Mouse (Mus musculus) CH12.LX (cell line): ENCODE results near the gene Ccnl2. TPM values are rescaled to one million over a fixed set of nuclear protein-coding genes. Genes with fewer than 3 reads are reported as not detected.

Source experiments
- DNase-seq: peaks from one replicate; pipeline ENCODE4 v3.0.0-alpha.2; 2013; ENCODE audit errors: extremely low read depth
- H3K27ac ChIP-seq: 2 replicates; pipeline ENCODE4 v1.5.1; 2012; ENCODE audit warnings: low read depth, mild to moderate bottlenecking, control low read depth, moderate library complexity; ENCODE audit not compliant: insufficient read depth
- H3K27me3 ChIP-seq: replicated peaks from 2 replicates; pipeline ENCODE3; 2012; ENCODE audit warnings: inconsistent platforms
- H3K36me3 ChIP-seq, 2 experiments: replicated peaks in 1 of 2; 2 replicates each; pipeline versions ENCODE3 to v1.6.1; 2012; ENCODE audit warnings: inconsistent platforms in 1 of 2, low read length in 1 of 2, mild to moderate bottlenecking in 1 of 2, mixed read lengths in 1 of 2, moderate library complexity in 1 of 2; ENCODE audit not compliant: control insufficient read depth in 1 of 2, insufficient read depth in 1 of 2
- H3K4me1 ChIP-seq, 2 experiments: 2 replicates each; pipeline ENCODE4 v1.6.1; 2012; ENCODE audit warnings: inconsistent platforms in 1 of 2, moderate library complexity in 1 of 2; ENCODE audit not compliant: insufficient read depth in 2 of 2, control insufficient read depth in 1 of 2
- H3K4me2 ChIP-seq: 2 replicates; pipeline ENCODE4 v1.6.1; 2012; ENCODE audit warnings: low read depth, mild to moderate bottlenecking, control low read depth; ENCODE audit not compliant: poor library complexity, insufficient read depth, severe bottlenecking
- H3K4me3 ChIP-seq, 3 experiments: fragments of 150-350 bp in 1 of 3; sonication (generic) in 1 of 3; replicated peaks in 1 of 3; 2 replicates each; pipeline versions ENCODE3 to v1.5.1; 2011 to 2012; ENCODE audit warnings: low read depth in 2 of 3, low read length in 2 of 3, mild to moderate bottlenecking in 2 of 3, moderate library complexity in 2 of 3, control low read depth in 1 of 3, improper control_type of control experiment in 1 of 3, inconsistent platforms in 1 of 3, mixed read lengths in 1 of 3; ENCODE audit not compliant: poor library complexity in 1 of 3
- H3K79me2 ChIP-seq: replicated peaks from 2 replicates; pipeline ENCODE4 v1.6.1; 2012; ENCODE audit warnings: mild to moderate bottlenecking, moderate library complexity; ENCODE audit not compliant: control insufficient read depth, poor library complexity, insufficient read depth, severe bottlenecking; ENCODE audit errors: extremely low read depth
- H3K9ac ChIP-seq: 2 replicates; pipeline ENCODE4 v1.6.1; 2012; ENCODE audit warnings: low read depth, mild to moderate bottlenecking, control low read depth, moderate library complexity; ENCODE audit not compliant: insufficient read depth
- H3K9me3 ChIP-seq: replicated peaks from 2 replicates; pipeline ENCODE3; 2012; ENCODE audit warnings: low read length, inconsistent platforms, mixed read lengths
- BHLHE40 ChIP-seq: IDR thresholded peaks from 2 replicates; pipeline ENCODE4 v1.6.1; 2011; ENCODE audit warnings: mild to moderate bottlenecking, low read depth, low read length, improper control_type of control experiment
- CHD1 ChIP-seq: IDR thresholded peaks from 2 replicates; pipeline ENCODE4 v1.6.1; 2012; ENCODE audit warnings: low read depth, low read length, improper control_type of control experiment, inconsistent platforms
- CHD2 ChIP-seq: IDR thresholded peaks from 2 replicates; pipeline ENCODE4 v1.6.1; 2011; ENCODE audit warnings: low read length, improper control_type of control experiment
- CTCF ChIP-seq, 2 experiments: IDR thresholded peaks in 1 of 2; conservative IDR thresholded peaks in 1 of 2; 2 replicates each; pipeline ENCODE4 v1.5.1; 2011 to 2012; ENCODE audit warnings: low read depth in 2 of 2, low read length in 2 of 2, improper control_type of control experiment in 1 of 2, inconsistent platforms in 1 of 2, mild to moderate bottlenecking in 1 of 2, moderate library complexity in 1 of 2
- E2F4 ChIP-seq: IDR thresholded peaks from 2 replicates; pipeline ENCODE4 v1.6.1; 2011; ENCODE audit warnings: low read depth, low read length, improper control_type of control experiment; ENCODE audit not compliant: insufficient replicate concordance
- ELF1 ChIP-seq: IDR thresholded peaks from 2 replicates; pipeline ENCODE4 v1.6.1; 2014; ENCODE audit warnings: low read depth, mild to moderate bottlenecking, inconsistent platforms, low read length, improper control_type of control experiment
- EP300 ChIP-seq: IDR thresholded peaks from 2 replicates; pipeline ENCODE4 v1.6.1; 2011; ENCODE audit warnings: low read length, improper control_type of control experiment
- ETS1 ChIP-seq: conservative IDR thresholded peaks from 2 replicates; pipeline ENCODE4 v1.6.1; 2012; ENCODE audit warnings: low read depth, mild to moderate bottlenecking, inconsistent platforms, low read length, improper control_type of control experiment, moderate library complexity
- GABPA ChIP-seq: IDR thresholded peaks from 2 replicates; pipeline ENCODE4 v1.6.1; 2012; ENCODE audit warnings: low read depth, low read length, improper control_type of control experiment, inconsistent platforms; ENCODE audit not compliant: insufficient replicate concordance
- HCFC1 ChIP-seq: IDR thresholded peaks from 2 replicates; pipeline ENCODE4 v1.6.1; 2012; ENCODE audit warnings: low read depth, mild to moderate bottlenecking, inconsistent platforms, low read length, improper control_type of control experiment
- IRF4 ChIP-seq: IDR thresholded peaks from 2 replicates; pipeline ENCODE4 v1.6.1; 2014; ENCODE audit warnings: low read depth, mild to moderate bottlenecking, inconsistent platforms, low read length, improper control_type of control experiment
- JUN ChIP-seq: IDR thresholded peaks from 2 replicates; pipeline ENCODE4 v1.6.1; 2011; ENCODE audit warnings: low read depth, mild to moderate bottlenecking, low read length, improper control_type of control experiment, moderate library complexity; ENCODE audit not compliant: insufficient read depth
- MAFK ChIP-seq: IDR thresholded peaks from 2 replicates; pipeline ENCODE4 v1.6.1; 2011; ENCODE audit warnings: low read length, improper control_type of control experiment; ENCODE audit not compliant: insufficient replicate concordance
- MAX ChIP-seq: IDR thresholded peaks from 2 replicates; pipeline ENCODE4 v1.6.1; 2011; ENCODE audit warnings: low read length, improper control_type of control experiment
- MAZ ChIP-seq: IDR thresholded peaks from 2 replicates; pipeline ENCODE4 v1.6.1; 2012; ENCODE audit warnings: low read depth, mild to moderate bottlenecking, inconsistent platforms, low read length, improper control_type of control experiment, moderate library complexity
- MEF2A ChIP-seq: IDR thresholded peaks from 2 replicates; pipeline ENCODE4 v1.6.1; 2014; ENCODE audit warnings: low read depth, mild to moderate bottlenecking, inconsistent platforms, low read length, improper control_type of control experiment, borderline replicate concordance
- MXI1 ChIP-seq: IDR thresholded peaks from 2 replicates; pipeline ENCODE4 v1.6.1; 2011; ENCODE audit warnings: mild to moderate bottlenecking, low read depth, low read length, improper control_type of control experiment
- MYC ChIP-seq: IDR thresholded peaks from 2 replicates; pipeline ENCODE4 v1.6.1; 2011; ENCODE audit warnings: low read depth, mild to moderate bottlenecking, improper control_type of control experiment, low read length
- NELFE ChIP-seq: IDR thresholded peaks from 2 replicates; pipeline ENCODE4 v1.6.1; 2011; ENCODE audit warnings: low read depth, low read length, improper control_type of control experiment
- NRF1 ChIP-seq: IDR thresholded peaks from 2 replicates; pipeline ENCODE4 v1.6.1; 2014; ENCODE audit warnings: low read depth, mild to moderate bottlenecking, inconsistent platforms, low read length, improper control_type of control experiment, moderate library complexity
- PAX5 ChIP-seq: IDR thresholded peaks from 2 replicates; pipeline ENCODE4 v1.6.1; 2012; ENCODE audit warnings: low read length, inconsistent platforms, mixed read lengths
- POLR2A ChIP-seq: IDR thresholded peaks from 2 replicates; pipeline ENCODE4 v1.6.1; 2011; ENCODE audit warnings: low read depth, mild to moderate bottlenecking, improper control_type of control experiment, low read length
- POLR2AphosphoS2 ChIP-seq: IDR thresholded peaks from 2 replicates; pipeline ENCODE4 v1.6.1; 2011; ENCODE audit warnings: low read depth, low read length, improper control_type of control experiment
- RAD21 ChIP-seq: IDR thresholded peaks from 2 replicates; pipeline ENCODE4 v1.6.1; 2011; ENCODE audit warnings: low read depth, mild to moderate bottlenecking, low read length, improper control_type of control experiment, moderate library complexity
- RCOR1 ChIP-seq: conservative IDR thresholded peaks from 2 replicates; pipeline ENCODE4 v1.6.1; 2012; ENCODE audit warnings: low read depth, mild to moderate bottlenecking, inconsistent platforms, low read length, improper control_type of control experiment
- SIN3A ChIP-seq: IDR thresholded peaks from 2 replicates; pipeline ENCODE4 v1.6.1; 2012; ENCODE audit warnings: low read length, improper control_type of control experiment, inconsistent platforms
- TCF12 ChIP-seq: IDR thresholded peaks from 2 replicates; pipeline ENCODE4 v1.6.1; 2014; ENCODE audit warnings: low read depth, mild to moderate bottlenecking, inconsistent platforms, low read length, improper control_type of control experiment
- USF1 ChIP-seq: IDR thresholded peaks from 2 replicates; pipeline ENCODE4 v1.6.1; 2014; ENCODE audit warnings: low read depth, mild to moderate bottlenecking, inconsistent platforms, low read length, improper control_type of control experiment
- USF2 ChIP-seq: conservative IDR thresholded peaks from 2 replicates; pipeline ENCODE4 v1.6.1; 2011; ENCODE audit warnings: low read depth, low read length, improper control_type of control experiment
- ZMIZ1 ChIP-seq: IDR thresholded peaks from 2 replicates; pipeline ENCODE4 v1.6.1; 2012; ENCODE audit warnings: low read depth, mild to moderate bottlenecking, inconsistent platforms, low read length, improper control_type of control experiment
- ZNF384 ChIP-seq: IDR thresholded peaks from 2 replicates; pipeline ENCODE4 v1.6.1; 2012; ENCODE audit warnings: low read depth, low read length, improper control_type of control experiment, inconsistent platforms
- dilution Hi-C: fragments of 300-500 bp; cut with MboI; formaldehyde crosslinking; loops from 2 replicates; pipeline ENCODE4 v1.14.3; 2020; ENCODE audit warnings: low sequenced_read_pairs; ENCODE audit not compliant: extremely low pct_unique_long_range_greater_than_20kb, extremely low pct_ligation_motif_present
- in situ Hi-C: fragments of 300-500 bp; cut with MboI; formaldehyde crosslinking; loops from 3 replicates; pipeline ENCODE4 v1.14.3; 2019; ENCODE audit warnings: low sequenced_read_pairs, low pct_ligation_motif_present, low pct_unique_long_range_greater_than_20kb, mixed read lengths
- polyA plus RNA-seq: library from polyadenylated mRNA; unstranded; fragments of >175 nt; gene quantifications from 2 replicates; pipeline ENCODE4 v1.2.1, GENCODE M21; 2012; ENCODE audit warnings: low read depth; ENCODE audit not compliant: insufficient read length
- total RNA-seq, 2 experiments: library from RNA; depleted of rRNA; stranded (reverse); fragments of 300-350 nt in 1 of 2; fragments of >200 nt in 1 of 2; gene quantifications; 2 replicates each; pipeline ENCODE4 v1.2.3; 2012 to 2014

Ccnl2 gene
- total and polyA plus RNA-seq, 3 experiments, result 59.6 to 67.7 (median 63.7) TPM

- TF ChIP-seq MXI1 (no peak), BHLHE40 (no peak), USF1 (no peak), NELFE (no peak), RCOR1 (no peak)
- in situ Hi-C loops, result no loop called here
These were observed 38.8 kb upstream of the Ccnl2 start for GRCm38 (mm10) chr4:155773335-155774078.

GRCm38 (mm10) chr4:155774280-155774754, 38.0 kb upstream of the Ccnl2 start, which contains the start of gene Vwa1:
Gene Vwa1 (minus strand): TSS chr4:155774698.
- H3K4me2 ChIP-seq, result peak within 1 kb of the TSS; percentile 79
- peaks cover 21 to 45% of the 10 kb centered on the region in 2 experiments for H3K4me1 ChIP-seq
- dilution Hi-C loops (no loop called here), in situ Hi-C loops (no loop called here)
- H3K27ac ChIP-seq, result no peak within 1 kb of the TSS
- H3K9me3 ChIP-seq, result no peaks in the 10 kb centered on the region
- H3K4me3 ChIP-seq, result peak within 1 kb of the TSS in 2 of 3 experiments; percentile 12 to 42
- H3K36me3 ChIP-seq, result no peaks in the 10 kb centered on the region
- peak; percentile 72 for DNase-seq
- no peaks in the 10 kb centered on the region for H3K79me2 ChIP-seq
- H3K27me3 ChIP-seq, result peaks cover 45% of the 10 kb centered on the region
- H3K9ac ChIP-seq, result no peak within 1 kb of the TSS
- TF ChIP-seq JUN, result no peak
- no peak for TF ChIP-seq PAX5
- no peak for TF ChIP-seq HCFC1
- TF ChIP-seq ZNF384, result no peak
- TF ChIP-seq CHD1, result no peak
- TF ChIP-seq MXI1, result peak; percentile 65
- TF ChIP-seq USF2, result no peak
- TF ChIP-seq POLR2AphosphoS2, result no peak
- TF ChIP-seq SIN3A, result peak; percentile 43; the same call in 1 of the 2 replicates
- TF ChIP-seq E2F4, result no peak
- no peak for TF ChIP-seq RAD21
- peak; percentile 29; the same call in 1 of the 2 replicates for TF ChIP-seq BHLHE40
- TF ChIP-seq EP300, result 0 out of 2 replicates have a peak, but pooled peaks have one; percentile 12
- TF ChIP-seq ZMIZ1, result 0 out of 2 replicates have a peak, but pooled peaks have one; percentile 46
- peak; percentile 35; the same call in 1 of the 2 replicates for TF ChIP-seq MAZ
- peak; percentile 62; the same call in 1 of the 2 replicates for TF ChIP-seq NRF1
- no peak for TF ChIP-seq GABPA
- TF ChIP-seq ETS1, result no peak
- TF ChIP-seq POLR2A, result peak; percentile 43; the same call in 1 of the 2 replicates
- TF ChIP-seq MEF2A, result peak; percentile 6; the same call in 1 of the 2 replicates
- TF ChIP-seq MAX, result peak; percentile 71; the same call in 1 of the 2 replicates
- no peak for TF ChIP-seq MAFK
- no peak for TF ChIP-seq MYC
- TF ChIP-seq CTCF (conservative IDR thresholded peaks at IDR 0.05 in 1 of 2, IDR thresholded peaks at IDR 0.05 in 1 of 2; ENCODE audit: low read depth in 2 of 2, low read length in 2 of 2), result no peak
- no peak for TF ChIP-seq ELF1
- no peak for TF ChIP-seq CHD2
- TF ChIP-seq IRF4, result 0 out of 2 replicates have a peak, but pooled peaks have one; percentile 15
- peak; percentile 32; the same call in 1 of the 2 replicates for TF ChIP-seq TCF12

More at GRCm38 (mm10) chr4:155773335-155774078, 38.8 kb upstream of the Ccnl2 start:
- Histone ChIP-seq H3K79me2 (no peaks in the 10 kb centered on the region), H3K9me3 (no peaks in the 10 kb centered on the region), H3K4me1 (peaks cover 21 to 50% of the 10 kb centered on the region in 2 experiments), H3K9ac (no peak overlapping the region), H3K4me2 (peak overlapping the region; percentile 79), H3K4me3 (no peak overlapping the region), H3K27ac (no peak overlapping the region), H3K27me3 (peaks cover 44% of the 10 kb centered on the region), H3K36me3 (no peaks in the 10 kb centered on the region)
- dilution Hi-C loops, result no loop called here
- no peak for DNase-seq
